ENCODE assay signal across 29 mouse cellular contexts in genomic region chr1:87198119-87199065, GRCm38 (mm10). TPM values are rescaled to one million over a fixed set of nuclear protein-coding genes. Genes with fewer than 3 reads are reported as not detected.
DNase-seq lines count a peak whose midpoint lies in the region; ATAC-seq lines count a peak whose summit lies in the region.
"Had no signal": no experiment of that assay in that cellular context is flagged by ENCODE, and none has a peak within 500 bp of the region (broad histone marks: within the 10 kb centered on the region; RNA-seq: fewer than 3 reads in every experiment).

No protein-coding gene starts in this region.

- intact Hi-C loops in heart, postnatal 25 days (cut with DNase I), result no loop called here
- intact Hi-C loops in left cerebral cortex, postnatal 25 days (cut with DNase I), result no loop called here

- ATAC-seq in heart, embryonic 13.5 days (ENCODE audit: extremely low read depth, insufficient number of reproducible peaks, low FRiP score, low TSS enrichment), result no peak
- ATAC-seq in kidney, embryonic 16.5 days (ENCODE audit: low FRiP score, low TSS enrichment), result peak; percentile 69
- peak; percentile 81 for ATAC-seq in intestine, embryonic 16.5 days
- 0 out of 2 replicates have a peak, but pooled peaks have one; percentile 31 for ATAC-seq in liver, embryonic 13.5 days (ENCODE audit: low read depth)
- ATAC-seq: forebrain, embryonic 16.5 days; midbrain, embryonic 16.5 days had no signal

- H3K36me3 ChIP-seq in heart, embryonic 13.5 days, result no peaks in the 10 kb centered on the region
- H3K36me3 ChIP-seq in kidney, embryonic 16.5 days (ENCODE audit: insufficient read depth, low read length), result no peaks in the 10 kb centered on the region
- no peaks in the 10 kb centered on the region for H3K36me3 ChIP-seq in intestine, embryonic 16.5 days (ENCODE audit: control insufficient read depth, insufficient read depth, low read length)
- H3K36me3 ChIP-seq in liver, embryonic 13.5 days, result no peaks in the 10 kb centered on the region
- H3K36me3 ChIP-seq: forebrain, embryonic 10.5 days; hindbrain, embryonic 15.5 days; midbrain, embryonic 10.5 days; neural tube, embryonic 15.5 days had no signal

- H3K27me3 ChIP-seq in heart, embryonic 13.5 days (replicated peaks), result peaks cover 15% of the 10 kb centered on the region
- H3K27me3 ChIP-seq in kidney, embryonic 16.5 days (ENCODE audit: insufficient read depth, low read length), result no peaks in the 10 kb centered on the region
- H3K27me3 ChIP-seq in intestine, embryonic 16.5 days (replicated peaks; ENCODE audit: control insufficient read depth, insufficient read depth, low read length), result no peaks in the 10 kb centered on the region
- 0 out of 2 replicates have a peak, but pooled peaks cover 5% of the 10 kb centered on the region for H3K27me3 ChIP-seq in liver, embryonic 13.5 days
- H3K27me3 ChIP-seq: hindbrain, embryonic 15.5 days; neural tube, embryonic 15.5 days had no signal

- peak overlapping the region; percentile 34 for H3K9ac ChIP-seq in heart, embryonic 13.5 days
- H3K9ac ChIP-seq in kidney, embryonic 16.5 days (replicated peaks; ENCODE audit: low read length), result no peak overlapping the region
- H3K9ac ChIP-seq in intestine, embryonic 16.5 days (ENCODE audit: low read depth, low read length), result no peak overlapping the region
- H3K9ac ChIP-seq in liver, embryonic 13.5 days, result no peak overlapping the region
- H3K9ac ChIP-seq: hindbrain, embryonic 15.5 days; liver, embryonic 14.5 days; neural tube, embryonic 15.5 days had no signal

- H3K4me1 ChIP-seq in heart, embryonic 13.5 days, result peaks cover 16% of the 10 kb centered on the region
- H3K4me1 ChIP-seq in kidney, embryonic 16.5 days (ENCODE audit: insufficient read depth, low read length), result peaks cover 5% of the 10 kb centered on the region; the same call in 1 of the 2 replicates
- no peaks in the 10 kb centered on the region for H3K4me1 ChIP-seq in intestine, embryonic 16.5 days (ENCODE audit: control insufficient read depth, insufficient read depth, low read length)
- H3K4me1 ChIP-seq in liver, embryonic 13.5 days (replicated peaks), result no peaks in the 10 kb centered on the region
- H3K4me1 ChIP-seq: forebrain, embryonic 10.5 days; hindbrain, embryonic 15.5 days; midbrain, embryonic 10.5 days; neural tube, embryonic 15.5 days had no signal

- H3K4me3 ChIP-seq in heart, embryonic 13.5 days, result no peak overlapping the region
- H3K4me3 ChIP-seq in kidney, embryonic 16.5 days (ENCODE audit: low read length), result no peak overlapping the region
- H3K4me3 ChIP-seq in intestine, embryonic 16.5 days (ENCODE audit: low read length), result no peak overlapping the region
- H3K4me3 ChIP-seq in liver, embryonic 13.5 days (replicated peaks), result no peak overlapping the region
- H3K4me3 ChIP-seq: forebrain, embryonic 10.5 days; hindbrain, embryonic 15.5 days; midbrain, embryonic 10.5 days; neural tube, embryonic 15.5 days had no signal

- H3K27ac ChIP-seq in heart, embryonic 13.5 days (replicated peaks), result peak overlapping the region; percentile 30
- H3K27ac ChIP-seq in kidney, embryonic 16.5 days (ENCODE audit: low read length), result no peak overlapping the region
- H3K27ac ChIP-seq in intestine, embryonic 16.5 days (ENCODE audit: low read length), result no peak overlapping the region
- H3K27ac ChIP-seq in liver, embryonic 13.5 days, result no peak overlapping the region
- H3K27ac ChIP-seq: forebrain, embryonic 10.5 days; hindbrain, embryonic 15.5 days; liver, embryonic 14.5 days; midbrain, embryonic 10.5 days; neural tube, embryonic 15.5 days had no signal

- no peak for DNase-seq in heart, postnatal 25 days (ENCODE audit: low spot score)
- no peak for DNase-seq in kidney, postnatal 4 days
- DNase-seq in liver, embryonic 13.5 days, result no peak
- DNase-seq in thymus, postnatal 14 days, result no peak
- DNase-seq in left cerebral cortex, postnatal 25 days (ENCODE audit: low spot score in 2 of 2), result no peak
- DNase-seq: adrenal gland, postnatal 25 days; cerebellum, adult 9-10 months; gastrocnemius, postnatal 14 days; heart, adult 11 months; kidney, adult 11 months; layer of hippocampus, postnatal 36 days; right cerebral cortex, adult 18-20 months; right cerebral cortex, postnatal 4 days; thymus, adult 2 months had no signal

- H3K9me3 ChIP-seq in heart, embryonic 13.5 days, result no peaks in the 10 kb centered on the region
- peaks cover 2% of the 10 kb centered on the region; the same call in 1 of the 2 replicates for H3K9me3 ChIP-seq in kidney, embryonic 16.5 days (ENCODE audit: low read length)
- no peaks in the 10 kb centered on the region for H3K9me3 ChIP-seq in intestine, embryonic 16.5 days (ENCODE audit: control insufficient read depth, low read length)
- no peaks in the 10 kb centered on the region for H3K9me3 ChIP-seq in liver, embryonic 13.5 days (replicated peaks)
- H3K9me3 ChIP-seq: forebrain, embryonic 10.5 days; hindbrain, embryonic 15.5 days; midbrain, embryonic 10.5 days; neural tube, embryonic 15.5 days had no signal

- H3K4me2 ChIP-seq in heart, embryonic 13.5 days, result no peak overlapping the region
- H3K4me2 ChIP-seq in kidney, embryonic 16.5 days (replicated peaks; ENCODE audit: low read depth, low read length), result no peak overlapping the region
- H3K4me2 ChIP-seq in intestine, embryonic 16.5 days (ENCODE audit: low read depth, low read length), result no peak overlapping the region
- no peak overlapping the region for H3K4me2 ChIP-seq in liver, embryonic 13.5 days
- H3K4me2 ChIP-seq: hindbrain, embryonic 15.5 days; neural tube, embryonic 15.5 days had no signal

- 59% methylated on average over 12 of the region's 12 CpGs for WGBS in heart, embryonic 13.5 days
- WGBS in kidney, embryonic 16.5 days, result 53% methylated on average over 12 of the region's 12 CpGs
- WGBS in intestine, embryonic 16.5 days, result 69% methylated on average over 12 of the region's 12 CpGs
- WGBS in liver, embryonic 13.5 days (ENCODE audit: insufficient replicate concordance), result 63% methylated on average over 12 of the region's 12 CpGs

RNA-seq across cellular contexts. Expression of gene Chrng, which starts 6.1 kb away (rescaled TPM):
- 0.67 and 1.2 TPM in 2 replicates for polyA plus RNA-seq in heart, embryonic 13.5 days (2015; fragmentation: Nextera tagmentation; extraction: Ambion mirVana)
- total RNA-seq in heart, postnatal 25 days (2021), result not detected
- polyA plus RNA-seq in kidney, embryonic 16.5 days (2015; fragmentation: Nextera tagmentation; extraction: Ambion mirVana), result 0.68 and 0.85 TPM in 2 replicates
- polyA plus RNA-seq in intestine, embryonic 16.5 days (2015; fragmentation: Nextera tagmentation; extraction: Ambion mirVana), result 0.13 and 0.21 TPM in 2 replicates
- 0.34 and 0.70 TPM in 2 replicates for polyA plus RNA-seq in liver, embryonic 13.5 days (2015; fragmentation: Nextera tagmentation; extraction: Ambion mirVana)
- not detected for total RNA-seq in left cerebral cortex, postnatal 25 days (2021)
- total RNA-seq: adrenal gland, postnatal 25 days; hematopoietic stem cell, adult 5-6 weeks; layer of hippocampus, adult 8-10 months; layer of hippocampus, postnatal 36 days; left cerebral cortex, postnatal 14 days had no signal
- polyA plus RNA-seq: forebrain, embryonic 16.5 days; liver, embryonic 14.5 days; midbrain, embryonic 16.5 days had no signal

RNA-seq across cellular contexts. Expression of gene Chrnd, which starts 8.0 kb away (rescaled TPM):
- polyA plus RNA-seq in heart, embryonic 13.5 days (2015; fragmentation: Nextera tagmentation; extraction: Ambion mirVana), result not detected in 2 replicates
- not detected for total RNA-seq in heart, postnatal 25 days (2021)
- polyA plus RNA-seq in kidney, embryonic 16.5 days (2015; fragmentation: Nextera tagmentation; extraction: Ambion mirVana), result 0.81 and 1.1 TPM in 2 replicates
- polyA plus RNA-seq in intestine, embryonic 16.5 days (2015; fragmentation: Nextera tagmentation; extraction: Ambion mirVana), result 0.05 TPM in 1 of 2 replicates, not detected in the other
- polyA plus RNA-seq in liver, embryonic 13.5 days (2015; fragmentation: Nextera tagmentation; extraction: Ambion mirVana), result 0.13 TPM in 1 of 2 replicates, not detected in the other
- total RNA-seq in left cerebral cortex, postnatal 25 days (2021), result not detected
- total RNA-seq: adrenal gland, postnatal 25 days; hematopoietic stem cell, adult 5-6 weeks; layer of hippocampus, adult 8-10 months; layer of hippocampus, postnatal 36 days; left cerebral cortex, postnatal 14 days had no signal
- polyA plus RNA-seq: forebrain, embryonic 10.5 days; forebrain, embryonic 16.5 days; hindbrain, embryonic 15.5 days; liver, embryonic 14.5 days; midbrain, embryonic 10.5 days; midbrain, embryonic 16.5 days had no signal

RNA-seq across cellular contexts. Expression of gene Prss56, which starts 15.3 kb away (rescaled TPM):
- 0.11 TPM in 1 of 2 replicates, not detected in the other for polyA plus RNA-seq in heart, embryonic 13.5 days (2015; fragmentation: Nextera tagmentation; extraction: Ambion mirVana)
- not detected for total RNA-seq in heart, postnatal 25 days (2021)
- polyA plus RNA-seq in kidney, embryonic 16.5 days (2015; fragmentation: Nextera tagmentation; extraction: Ambion mirVana), result 0.08 TPM in 1 of 2 replicates, not detected in the other
- polyA plus RNA-seq in intestine, embryonic 16.5 days (2015; fragmentation: Nextera tagmentation; extraction: Ambion mirVana), result not detected in 2 replicates
- polyA plus RNA-seq in liver, embryonic 13.5 days (2015; fragmentation: Nextera tagmentation; extraction: Ambion mirVana), result not detected in 2 replicates
- 1 to 10 TPM; 2.1 to 2.4 TPM for total RNA-seq in left cerebral cortex, postnatal 25 days (2021)
- total RNA-seq: adrenal gland, postnatal 25 days; gastrocnemius, postnatal 14 days; hematopoietic stem cell, adult 5-6 weeks had no signal
- polyA plus RNA-seq: forebrain, embryonic 10.5 days; liver, embryonic 14.5 days; lung, embryonic 16.5 days; midbrain, embryonic 16.5 days; stomach, embryonic 16.5 days had no signal

RNA-seq across cellular contexts. Expression of gene Eif4e2, which starts 15.3 kb away (rescaled TPM):
- 120 and 123 TPM in 2 replicates for polyA plus RNA-seq in heart, embryonic 13.5 days (2015; fragmentation: Nextera tagmentation; extraction: Ambion mirVana)
- total RNA-seq in heart, postnatal 25 days (2021), result 10 to 100 TPM; 47.5 to 52.2 TPM
- 157 and 160 TPM in 2 replicates for polyA plus RNA-seq in kidney, embryonic 16.5 days (2015; fragmentation: Nextera tagmentation; extraction: Ambion mirVana)
- 161 and 172 TPM in 2 replicates for polyA plus RNA-seq in intestine, embryonic 16.5 days (2015; fragmentation: Nextera tagmentation; extraction: Ambion mirVana)
- polyA plus RNA-seq in liver, embryonic 13.5 days (2015; fragmentation: Nextera tagmentation; extraction: Ambion mirVana), result 101 and 109 TPM in 2 replicates
- total RNA-seq in left cerebral cortex, postnatal 25 days (2021), result 10 to 100 TPM; 68.0 to 69.0 TPM

RNA-seq across cellular contexts. Expression of gene Ecel1, which starts 42.1 kb away (rescaled TPM):
- polyA plus RNA-seq in heart, embryonic 13.5 days (2015; fragmentation: Nextera tagmentation; extraction: Ambion mirVana), result 0.79 and 1.0 TPM in 2 replicates
- total RNA-seq in heart, postnatal 25 days (2021), result not detected
- 0.94 and 1.1 TPM in 2 replicates for polyA plus RNA-seq in kidney, embryonic 16.5 days (2015; fragmentation: Nextera tagmentation; extraction: Ambion mirVana)
- 0.95 and 1.1 TPM in 2 replicates for polyA plus RNA-seq in intestine, embryonic 16.5 days (2015; fragmentation: Nextera tagmentation; extraction: Ambion mirVana)
- polyA plus RNA-seq in liver, embryonic 13.5 days (2015; fragmentation: Nextera tagmentation; extraction: Ambion mirVana), result 0.12 TPM in 1 of 2 replicates, not detected in the other
- total RNA-seq in left cerebral cortex, postnatal 25 days (2021), result 10 to 100 TPM in 1 of 2 experiments, 1 to 10 TPM in 1; 6.6 to 14.8 TPM
- total RNA-seq: gastrocnemius, postnatal 14 days; hematopoietic stem cell, adult 5-6 weeks had no signal
